Mouse (Mus musculus) right cerebral cortex, postnatal 14 days (tissue): ENCODE data around the gene Rab33a.

Experiments
- DNase-seq: peaks from one replicate; pipeline ENCODE4 v3.0.0; 2022

Rab33a gene

DNA sequence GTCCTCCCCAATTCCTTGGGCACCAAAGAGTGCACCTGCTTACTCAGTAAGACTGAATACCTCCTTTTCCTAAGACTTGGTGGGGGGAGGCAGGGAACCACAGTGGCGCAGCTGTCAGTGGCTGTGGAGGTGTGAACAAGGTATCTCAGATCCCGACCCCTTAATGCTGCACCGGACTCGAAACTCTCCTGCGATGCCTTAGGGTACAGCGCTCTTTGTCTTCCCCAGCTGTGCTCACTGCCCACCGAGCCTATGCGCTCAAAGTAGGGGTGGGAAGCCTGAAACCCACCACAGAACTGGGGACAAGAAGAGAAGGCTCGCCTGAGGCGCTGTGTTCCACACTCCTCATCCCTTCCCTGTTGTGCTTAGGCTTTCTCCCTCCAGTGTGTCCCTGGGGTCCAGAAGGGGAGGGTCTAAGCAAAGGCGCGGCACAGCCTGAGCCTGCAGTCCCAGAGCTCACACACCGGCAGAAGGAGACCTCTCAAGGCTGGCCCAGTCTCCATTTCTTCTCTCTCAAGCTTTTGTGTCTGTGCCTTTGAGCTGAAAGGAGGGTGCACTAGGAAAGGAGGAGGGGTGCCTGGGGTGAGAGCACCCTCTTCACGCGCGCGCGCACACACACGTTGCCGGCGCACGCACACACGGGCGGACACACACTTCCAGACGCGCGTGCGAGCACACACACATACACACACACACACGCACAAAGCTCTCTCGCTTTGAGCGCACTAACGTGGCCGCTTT lies at the start of gene Rab33a:
Rab33a (plus strand) TSS at position 478 of the 741 bp plus-strand sequence.
- DNase-seq, result peak; percentile 51

DNA sequence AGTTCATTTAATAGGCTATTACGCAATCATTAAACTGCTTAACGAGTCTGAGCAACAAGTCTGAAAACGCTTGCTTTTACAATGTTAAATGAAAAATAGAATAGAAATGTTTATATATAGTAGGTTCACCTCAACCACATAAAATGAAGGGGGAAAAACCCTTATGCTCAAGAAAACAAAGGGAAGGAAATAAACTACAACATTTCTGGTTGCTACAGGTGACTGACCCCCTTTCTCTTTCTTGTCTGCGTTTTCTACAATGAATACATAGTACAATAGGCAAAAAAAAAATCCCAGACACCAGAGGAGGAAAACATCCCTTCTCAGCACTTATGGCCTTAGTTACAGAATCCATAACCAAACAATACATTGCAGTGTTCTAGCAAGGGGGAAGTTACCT lies 38.0 kb upstream of the Rab33a start:
- no peak for DNase-seq

DNA sequence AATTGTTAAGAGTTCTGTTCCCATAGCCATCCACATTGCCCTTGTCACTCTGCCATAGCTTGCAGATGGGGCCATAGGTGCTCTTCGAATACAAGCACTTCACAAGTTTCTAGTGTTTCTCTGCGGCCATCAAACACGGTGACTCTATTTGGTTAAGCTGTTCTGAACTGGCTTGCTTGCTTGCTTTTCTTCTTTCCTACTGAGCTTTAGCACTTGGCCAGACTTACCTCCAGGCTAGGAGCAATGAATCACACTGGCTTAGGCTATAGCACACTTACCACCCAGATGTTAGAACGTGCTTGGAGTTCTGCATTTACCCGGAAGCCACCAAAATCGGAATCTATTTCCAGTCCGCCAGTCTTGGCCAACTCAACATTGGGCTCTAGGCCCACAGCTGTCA lies 37.4 kb upstream of the Rab33a start:
- DNase-seq, result no peak

DNA sequence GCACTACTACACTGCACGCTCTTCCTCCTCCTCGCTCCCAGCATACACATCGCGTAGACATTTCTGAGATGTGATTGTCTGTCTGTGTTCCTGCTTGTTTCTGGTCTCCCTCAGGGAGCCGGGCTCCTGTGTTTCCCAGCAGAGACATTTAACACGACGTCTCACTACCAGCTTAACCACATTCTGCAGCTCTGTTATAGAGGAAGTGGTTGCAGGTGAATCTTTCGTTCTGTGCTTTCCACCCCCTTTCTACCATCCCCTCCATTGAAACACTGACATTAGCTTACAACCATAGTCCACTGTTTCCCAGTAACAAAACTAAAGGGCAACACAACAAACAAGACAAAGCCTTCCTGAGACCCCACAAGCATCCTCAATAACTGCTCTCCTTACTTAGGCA lies 25.3 kb upstream of the Rab33a start:
- no peak for DNase-seq

DNA sequence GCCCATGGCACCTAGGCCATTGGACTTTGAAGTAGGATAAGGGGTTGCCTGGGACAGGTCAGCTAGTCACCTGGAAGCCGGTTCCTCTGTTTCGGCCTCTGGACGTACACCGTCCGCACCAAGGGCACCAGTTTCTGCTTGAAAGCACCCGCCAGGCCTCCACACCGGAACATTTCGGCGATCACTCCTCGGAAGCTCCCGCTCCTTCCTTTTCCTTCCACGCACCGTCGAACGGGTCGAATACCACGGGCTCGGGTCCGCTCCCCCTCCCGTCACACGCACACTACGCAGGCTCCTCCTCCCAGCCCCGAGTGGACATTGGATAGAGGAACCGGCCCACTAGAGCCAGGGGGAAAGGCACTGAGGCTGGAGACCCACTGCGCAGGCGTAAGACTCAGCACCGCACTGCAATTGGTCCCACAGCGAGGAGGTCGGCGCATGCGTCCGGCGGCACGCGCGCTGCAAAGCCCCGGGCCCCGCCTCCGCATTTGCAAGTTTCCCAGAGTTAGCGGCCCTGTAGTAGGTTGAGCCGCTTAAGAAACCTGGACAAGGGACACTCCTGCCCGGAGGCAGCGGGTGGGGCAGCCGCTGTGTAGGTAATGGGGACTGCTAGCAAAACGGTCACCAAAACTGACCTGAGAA lies 5.8 kb upstream of the Rab33a start, which contains the start of gene Aifm1:
Aifm1 (minus strand) TSS at position 398 of the 642 bp plus-strand sequence.
- peak; percentile 84 for DNase-seq

DNA sequence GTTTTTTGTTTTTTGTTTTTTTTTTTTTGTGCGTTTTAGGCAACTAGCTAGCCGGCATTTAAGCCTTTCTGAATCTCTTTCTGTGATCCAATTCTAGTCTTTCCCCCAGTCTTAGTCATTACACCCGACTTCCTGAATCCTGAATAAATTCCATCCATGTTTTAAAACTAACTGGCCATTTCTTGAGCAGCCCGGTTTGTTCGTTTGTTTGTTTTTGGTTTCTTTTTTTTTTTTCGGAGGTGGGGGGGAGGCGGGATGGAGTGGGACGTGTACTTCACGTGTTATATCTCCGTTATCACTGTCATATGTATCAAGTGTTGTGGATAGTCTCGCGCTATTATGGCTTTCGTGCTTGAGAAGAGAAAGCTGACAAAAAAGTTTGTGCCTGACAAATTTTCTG lies 5.3 kb upstream of the Rab33a start:
- DNase-seq, result no peak

DNA sequence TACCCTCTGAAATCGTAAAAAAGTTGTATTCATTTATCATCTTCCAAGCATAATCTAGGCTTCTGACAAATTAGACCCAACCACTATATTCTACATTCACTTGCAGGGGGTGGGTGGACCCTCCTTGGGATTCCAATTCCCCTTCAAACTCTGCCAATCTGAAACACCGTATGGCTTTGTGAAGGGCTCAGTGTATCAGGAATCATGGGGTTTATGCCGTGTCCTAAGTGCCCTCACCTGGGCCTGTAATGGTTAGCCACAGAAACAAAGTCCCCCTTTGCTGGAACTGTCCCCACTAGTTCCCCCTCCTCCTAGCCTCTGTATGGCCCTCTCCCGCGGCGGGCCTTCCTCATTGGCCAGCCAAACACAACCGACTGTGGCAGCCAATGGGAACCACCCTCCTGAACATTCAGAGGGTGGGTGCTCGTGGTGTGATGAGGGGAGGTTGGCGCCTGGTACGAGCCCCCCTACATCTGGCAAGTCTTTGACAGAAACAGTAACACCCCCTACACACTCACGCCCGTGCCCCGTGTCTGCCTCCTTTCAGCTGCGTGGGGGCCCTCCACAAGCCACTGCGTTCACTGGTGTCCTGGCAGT lies 776 bp upstream of the Rab33a start:
- peak; percentile 50 for DNase-seq

DNA sequence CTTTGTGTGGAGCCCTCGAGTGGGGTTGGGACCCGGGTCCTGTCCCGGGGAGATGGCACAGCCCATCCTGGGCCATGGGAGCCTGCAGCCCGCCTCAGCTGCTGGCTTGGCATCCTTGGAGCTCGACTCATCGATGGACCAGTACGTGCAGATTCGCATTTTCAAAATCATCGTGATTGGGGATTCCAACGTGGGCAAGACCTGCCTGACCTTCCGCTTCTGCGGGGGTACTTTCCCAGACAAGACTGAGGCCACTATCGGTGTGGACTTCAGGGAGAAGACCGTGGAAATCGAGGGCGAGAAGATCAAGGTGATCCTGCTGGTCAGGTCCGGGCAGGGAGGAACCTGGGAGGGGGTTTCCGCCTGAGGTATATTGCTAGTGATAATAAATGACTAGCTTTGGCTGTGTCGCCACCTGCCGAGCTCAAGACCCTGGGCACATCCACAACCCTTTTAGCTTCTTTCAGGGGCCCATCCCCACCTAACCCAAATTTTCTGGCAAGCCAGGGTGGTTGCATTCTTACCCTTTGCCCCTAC lies 532 bp downstream of the Rab33a start:
- DNase-seq, result no peak

DNA sequence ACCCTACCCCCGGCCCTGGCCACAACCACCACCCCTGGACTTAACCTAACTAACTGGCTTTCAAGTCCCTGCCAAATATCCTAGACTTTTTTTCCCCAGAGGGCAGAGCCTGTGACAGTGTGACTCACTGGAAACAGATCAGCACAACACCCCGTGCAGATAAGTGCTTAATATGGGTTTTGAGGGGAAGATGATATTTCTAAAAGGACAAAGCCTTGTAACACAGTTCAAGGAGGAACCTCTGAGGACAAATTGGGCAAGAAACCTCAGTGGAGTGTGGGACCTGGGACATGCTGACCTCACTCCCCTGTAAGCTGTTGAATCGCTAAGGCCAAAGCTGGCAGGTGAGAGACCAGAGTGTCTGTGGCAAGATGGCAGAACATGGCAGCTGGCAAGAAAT lies 2.6 kb downstream of the Rab33a start:
- DNase-seq, result no peak

DNA sequence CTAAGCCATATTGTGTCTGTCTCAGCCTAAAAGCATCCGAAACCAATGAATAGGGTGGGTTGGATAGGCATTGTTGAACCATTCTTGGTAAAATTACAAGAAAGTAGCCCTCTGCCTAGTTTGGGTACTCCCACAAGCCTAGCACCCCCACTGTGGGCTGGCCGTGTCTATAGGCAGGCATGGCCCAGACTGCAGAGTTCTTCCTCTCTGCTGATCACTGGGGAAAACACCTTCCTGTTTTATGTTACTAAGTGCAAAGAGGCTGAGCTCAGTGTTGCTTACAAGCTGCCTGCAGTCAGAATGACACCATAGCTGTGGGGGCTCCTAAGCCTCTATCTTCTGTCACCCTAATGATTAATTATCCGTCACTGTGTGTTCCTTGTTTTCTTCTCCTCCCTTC lies 4.4 kb downstream of the Rab33a start:
- no peak for DNase-seq

DNA sequence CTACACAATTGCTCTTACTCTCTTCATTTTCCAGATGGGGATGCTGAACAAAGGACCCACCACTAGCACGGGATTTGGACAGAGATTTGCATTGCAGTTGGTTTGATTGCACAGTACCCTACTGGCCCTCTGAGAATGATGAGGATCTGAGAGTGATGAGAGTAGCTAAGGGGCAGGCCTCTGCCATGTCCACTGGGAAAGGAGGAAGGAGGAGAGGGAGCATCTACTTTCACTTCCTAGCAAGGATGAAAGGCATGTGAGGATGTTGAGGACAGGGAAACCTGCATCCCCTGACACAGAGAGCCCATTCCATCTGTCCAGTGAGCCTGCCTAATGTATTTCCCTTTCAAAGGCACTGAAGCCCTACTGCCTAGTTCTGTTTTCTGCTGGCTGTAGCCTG lies 6.2 kb downstream of the Rab33a start:
- DNase-seq, result no peak

DNA sequence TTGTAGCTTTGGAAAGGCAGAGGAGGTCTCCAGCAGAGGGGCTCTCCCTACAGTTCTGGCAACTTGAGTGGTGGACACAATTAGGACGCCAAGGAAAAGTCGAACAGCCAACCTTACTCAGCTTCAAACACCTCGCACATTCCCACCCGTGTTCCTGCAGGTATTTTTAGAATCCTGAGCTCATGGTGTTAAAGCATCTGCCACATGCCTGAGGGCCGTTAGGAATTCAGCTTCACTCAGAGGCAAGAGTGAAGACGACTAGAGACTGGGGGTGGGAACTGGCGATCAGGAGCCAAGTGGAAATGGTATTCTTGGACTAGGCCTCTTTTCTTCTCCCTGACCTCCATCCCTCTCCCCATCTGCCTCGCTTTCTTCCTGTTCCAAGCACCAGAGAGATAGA lies 6.8 kb downstream of the Rab33a start:
- no peak for DNase-seq

DNA sequence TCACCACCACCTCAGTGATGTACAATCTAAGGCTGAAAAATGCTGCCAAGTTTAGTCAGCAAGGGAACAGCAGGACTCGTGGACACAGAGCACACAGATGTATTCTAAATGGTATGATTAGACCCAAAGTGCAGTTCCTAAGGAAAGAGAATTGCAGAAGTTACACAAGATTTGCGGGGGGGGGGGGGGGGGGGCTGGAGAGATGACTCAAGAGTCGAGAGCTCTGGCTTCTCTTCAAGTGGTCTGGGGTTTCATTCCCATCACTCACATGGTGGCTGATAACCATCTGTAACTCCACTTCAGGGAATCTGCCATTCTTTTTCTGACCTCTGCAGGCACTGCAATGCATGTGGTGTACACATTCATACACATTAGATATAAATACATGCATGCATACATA lies 7.3 kb downstream of the Rab33a start:
- no peak for DNase-seq

DNA sequence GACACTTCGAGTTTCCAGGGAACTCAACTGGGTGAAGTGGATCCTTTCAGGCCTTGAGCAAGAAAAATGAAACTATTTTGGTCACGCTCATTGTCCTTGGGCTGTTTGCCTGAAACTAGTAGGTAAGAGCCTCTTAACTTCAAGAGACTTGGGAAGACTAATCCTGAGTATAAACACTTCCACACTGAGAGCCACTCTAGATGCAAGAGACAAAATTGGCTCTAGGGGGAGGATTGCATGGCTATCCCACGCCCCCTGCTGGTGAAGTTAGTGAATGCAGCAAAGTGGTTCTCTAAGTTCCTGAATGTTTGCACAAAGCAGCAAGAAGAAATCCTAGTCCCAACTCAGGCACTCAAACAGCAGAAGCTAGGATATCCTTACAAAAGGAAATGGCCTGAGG lies 13.1 kb downstream of the Rab33a start:
- DNase-seq, result peak; percentile 78
